Mouse (Mus musculus): ENCODE measurements around the gene Krt10.

The Krt10 gene

DNA sequence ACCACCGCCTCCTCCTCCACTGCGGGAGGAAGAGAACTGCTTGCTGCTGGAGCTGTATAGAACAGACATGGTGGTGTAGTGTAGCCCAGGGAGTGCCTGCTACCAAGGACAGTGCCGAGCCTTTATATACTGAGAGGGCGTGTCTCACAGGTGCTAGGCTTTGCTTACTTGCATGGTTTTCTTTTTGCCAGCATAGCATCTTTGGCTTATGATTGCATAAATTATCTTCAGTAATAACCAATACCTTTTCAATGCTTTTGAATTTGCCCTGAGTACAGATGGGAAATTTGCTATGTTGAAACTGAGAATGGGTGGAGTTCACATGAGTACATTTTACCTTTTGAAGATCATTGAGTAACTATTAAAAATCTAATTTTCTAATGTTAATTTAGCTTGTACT is at the start of gene Krt10:
Gene Krt10 (minus strand): TSS at position 101 of the 400 bp plus-strand sequence.
- no peak for DNase-seq

DNA sequence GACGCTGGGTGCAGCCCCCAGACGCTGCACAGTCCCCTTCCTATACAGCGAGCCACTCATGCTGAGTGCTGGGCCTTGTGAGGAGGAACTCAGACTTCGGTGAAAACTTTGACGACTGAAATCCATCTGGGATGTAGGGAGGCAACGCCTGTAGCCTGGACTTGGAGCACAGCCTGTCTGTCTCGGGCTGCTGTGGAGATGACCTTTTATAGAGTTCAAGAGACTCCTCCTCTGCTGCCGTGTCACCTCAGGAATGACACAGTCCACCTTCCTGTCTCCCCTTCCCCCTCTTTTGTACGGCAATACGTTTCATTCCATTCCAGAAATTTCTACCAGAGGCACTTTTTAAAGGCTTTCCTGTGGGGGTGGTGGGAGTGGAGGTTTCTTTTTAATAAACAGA is 48.8 kb upstream of the Krt10 start, which contains the start of gene Krt20:
Gene Krt20 (minus strand): TSS at position 179 of the 400 bp plus-strand sequence.
- no peak for DNase-seq

DNA sequence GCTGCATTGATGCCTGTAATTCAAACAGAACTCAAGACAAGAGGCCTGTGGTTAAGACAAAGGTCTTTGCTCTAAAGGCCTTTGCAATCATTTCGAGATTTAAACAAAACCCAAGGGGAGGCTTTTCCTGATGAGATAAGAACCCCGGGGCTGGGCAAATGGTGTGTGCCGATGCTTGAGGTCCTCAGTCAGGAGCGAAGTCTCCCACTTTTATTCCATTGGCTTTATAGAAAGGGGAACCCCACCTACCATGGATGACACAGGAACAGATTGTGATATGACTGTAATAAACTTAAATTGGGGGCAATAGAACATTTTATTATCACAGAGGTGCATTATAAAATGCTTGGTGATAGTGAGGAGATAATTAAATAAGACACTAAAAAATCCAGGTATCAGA is 47.5 kb upstream of the Krt10 start:
- no peak for DNase-seq

DNA sequence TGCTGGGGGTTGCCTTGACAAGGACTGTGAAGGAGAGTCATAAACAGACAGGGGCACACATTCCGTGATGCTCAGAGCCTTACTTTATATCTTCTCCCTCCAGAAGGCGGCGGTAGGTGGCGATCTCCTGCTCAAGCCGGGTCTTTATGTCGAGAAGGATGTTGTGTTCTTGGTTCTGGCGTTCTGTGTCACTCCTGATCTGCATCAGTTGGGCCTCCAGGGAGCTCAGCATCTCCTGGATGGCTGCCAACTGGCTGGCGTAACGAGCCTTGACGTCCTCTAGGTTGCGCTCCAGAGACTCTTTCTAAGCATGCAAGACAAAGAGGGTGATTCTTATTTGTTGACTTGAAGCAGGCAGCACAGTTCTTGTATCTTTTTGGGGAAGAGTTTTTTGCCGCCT is 41.5 kb upstream of the Krt10 start:
- DNase-seq = peak; percentile 3

DNA sequence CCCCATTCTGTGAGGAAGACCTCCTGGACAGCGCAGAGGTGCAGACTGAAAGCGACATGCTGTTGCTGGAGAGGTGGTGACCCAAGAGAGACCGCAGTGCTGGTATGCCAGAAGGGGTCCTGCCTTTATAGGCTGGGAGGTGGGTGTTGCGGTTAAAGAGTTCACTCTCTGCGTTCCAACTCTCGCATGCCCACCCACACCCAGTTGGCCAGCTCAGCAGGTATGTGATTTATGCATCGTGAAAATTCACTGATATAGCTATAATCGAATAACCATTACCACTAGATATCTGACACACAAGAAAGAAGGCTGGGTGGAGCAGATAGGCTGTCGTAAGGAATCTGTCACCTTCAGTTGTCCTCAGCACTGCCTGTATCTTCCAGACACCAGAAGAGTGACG is 33.0 kb upstream of the Krt10 start, which contains the start of gene Krt12:
Gene Krt12 (minus strand): TSS at position 101 of the 400 bp plus-strand sequence.
- DNase-seq = no peak

DNA sequence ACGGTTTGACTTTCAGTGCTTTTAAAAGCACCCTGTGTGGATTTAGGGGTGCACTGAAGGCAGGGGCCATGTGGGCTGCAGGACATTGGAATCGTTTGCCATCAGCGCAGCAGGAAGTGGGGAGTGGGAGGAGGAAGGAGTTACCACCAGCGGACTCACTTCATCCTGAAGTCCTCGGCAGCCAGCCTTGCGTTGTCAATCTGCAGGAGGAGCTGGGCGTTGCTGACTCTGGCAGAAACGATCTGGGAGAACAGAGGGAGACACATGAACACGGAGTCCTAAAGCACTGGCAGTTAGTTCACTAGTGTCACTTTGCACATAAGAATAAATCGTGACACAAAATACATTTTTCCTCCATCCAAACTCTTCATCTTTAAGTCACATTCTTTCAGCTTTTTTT is 31.4 kb upstream of the Krt10 start:
- DNase-seq = no peak

DNA sequence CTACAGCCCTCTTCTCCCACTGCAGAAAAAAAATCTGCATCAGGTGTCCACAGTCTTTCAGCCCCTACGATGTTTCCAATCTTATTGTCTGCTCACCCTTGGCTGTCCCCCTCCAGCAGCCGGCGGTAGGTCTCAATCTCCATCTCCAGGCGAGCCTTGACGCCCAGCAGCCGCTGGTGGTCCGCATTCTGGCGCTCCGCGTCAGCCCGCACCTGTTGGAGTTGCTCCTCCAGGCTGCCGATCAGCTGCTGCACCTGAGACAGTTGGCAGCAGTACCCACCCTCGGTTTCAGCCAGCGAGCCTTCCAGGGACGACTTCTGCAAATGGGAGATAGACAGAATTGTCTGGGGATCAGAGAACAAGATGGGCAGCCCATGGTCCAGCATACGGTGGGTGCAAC is 28.7 kb upstream of the Krt10 start:
- DNase-seq = no peak

DNA sequence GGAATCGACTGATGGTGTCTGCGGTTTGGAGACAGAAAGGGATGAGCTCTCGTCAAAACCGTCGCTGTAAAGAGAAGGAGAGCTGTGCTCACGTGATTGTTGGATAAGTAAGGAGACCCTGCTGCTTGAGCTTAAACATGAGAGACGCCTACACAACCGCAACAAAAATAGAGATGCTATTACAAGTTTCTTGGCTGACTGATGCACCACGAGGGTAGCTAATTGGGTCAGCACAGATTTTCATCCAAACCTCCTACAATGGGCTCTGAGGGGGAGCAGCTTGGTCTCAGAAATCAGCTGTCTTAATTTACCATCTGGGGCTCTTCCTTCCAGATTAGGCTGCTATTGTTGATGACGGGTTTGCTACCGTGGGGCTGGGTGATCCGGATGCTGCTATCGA is 27.7 kb upstream of the Krt10 start:
- no peak for DNase-seq

DNA sequence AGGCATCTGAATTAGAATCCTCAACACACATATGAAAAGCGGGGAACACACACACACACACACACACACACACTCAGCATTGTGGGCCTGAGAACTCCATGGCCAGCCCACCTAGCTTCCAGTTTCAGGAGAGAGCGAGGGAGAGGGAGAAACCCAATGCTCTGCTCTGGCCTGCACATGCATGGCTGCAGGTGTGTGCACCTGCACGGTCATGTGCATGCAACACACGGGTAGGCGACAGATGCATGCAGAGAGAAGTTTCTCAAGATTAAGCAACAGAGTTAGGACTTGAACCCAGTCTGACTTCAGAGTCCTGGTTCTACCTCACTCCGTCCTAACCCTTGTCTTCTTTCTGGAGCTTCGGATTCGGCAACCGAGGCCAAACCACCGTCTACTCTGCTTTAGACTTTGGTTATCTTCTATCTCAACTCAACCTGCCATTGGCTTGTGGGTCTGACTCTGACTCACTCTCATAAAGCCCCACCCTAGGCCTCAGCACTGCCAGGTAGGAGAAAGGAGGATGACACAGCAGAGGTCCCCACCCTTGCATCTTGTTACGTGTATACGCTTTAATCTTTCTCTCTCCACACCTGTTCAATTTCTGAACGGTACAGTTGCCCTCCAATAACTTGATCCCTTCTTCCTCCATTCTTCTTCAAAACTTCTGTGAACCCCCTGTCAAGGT is 25.4 kb upstream of the Krt10 start:
- DNase-seq = no peak

DNA sequence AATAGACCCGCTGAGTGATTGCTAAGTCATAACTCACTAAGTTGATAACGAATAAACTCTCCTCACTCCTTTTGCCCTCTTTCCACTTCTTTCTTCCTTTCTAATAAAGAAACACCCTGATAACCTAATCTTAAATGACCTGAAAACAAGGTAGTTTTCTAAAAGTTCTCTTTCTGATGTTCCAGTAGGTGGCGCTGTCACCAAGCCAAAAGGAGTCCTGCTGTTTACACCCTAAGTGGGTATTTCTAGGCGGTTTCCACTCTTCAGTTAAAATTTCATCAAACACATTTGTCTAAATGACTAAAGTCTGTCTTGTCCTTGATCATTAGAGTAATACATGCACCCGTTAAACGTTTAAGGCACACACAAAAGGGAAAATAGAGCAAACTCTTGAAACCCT is 24.1 kb upstream of the Krt10 start:
- DNase-seq = no peak

DNA sequence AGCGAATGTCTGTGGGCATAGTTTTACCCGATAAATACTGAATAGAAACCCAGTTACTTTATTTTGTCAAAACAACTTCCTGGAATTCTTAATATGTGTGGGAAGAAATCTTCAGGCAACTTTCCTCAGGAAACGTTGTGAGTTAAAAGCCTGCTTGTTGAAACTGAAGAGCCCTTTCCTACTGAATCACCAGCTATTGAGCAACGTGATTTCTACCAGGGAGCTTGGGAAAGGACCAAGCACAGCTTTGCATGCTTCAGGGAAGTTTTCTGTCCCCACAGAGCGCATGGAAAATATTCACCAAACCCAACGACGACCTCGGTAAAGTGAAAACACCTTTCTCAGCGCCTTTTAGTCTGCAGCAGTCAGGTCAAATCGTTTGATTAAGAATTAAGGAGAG is 17.0 kb upstream of the Krt10 start:
- no peak for DNase-seq

DNA sequence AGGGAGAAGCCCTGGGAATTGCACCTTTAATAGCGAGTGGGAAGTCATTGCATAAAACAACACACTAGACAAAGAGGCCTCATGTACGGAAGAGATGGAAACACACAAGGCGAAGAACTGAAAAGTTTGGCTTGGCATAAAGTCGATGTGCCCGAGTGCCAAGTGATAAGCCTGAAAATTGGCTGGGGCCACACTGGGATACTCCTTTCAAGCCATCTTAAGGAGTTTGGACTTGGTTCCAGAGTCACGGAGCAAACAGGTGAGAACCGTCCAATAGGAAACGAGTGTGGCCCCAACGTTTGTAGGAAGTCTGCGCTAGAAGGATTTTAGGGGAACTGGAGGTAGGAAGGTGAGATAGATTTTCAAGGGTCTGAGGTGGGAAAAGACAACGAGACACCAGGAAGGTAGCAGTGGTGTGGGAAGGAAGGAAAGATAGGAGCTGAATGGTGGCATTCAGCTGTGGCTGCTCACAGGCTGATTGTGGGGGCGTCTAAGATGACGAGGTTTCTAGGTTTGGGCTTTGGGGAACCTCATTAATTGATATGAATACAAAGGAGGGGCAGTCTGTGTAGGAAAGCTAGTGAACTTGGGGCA is 10.9 kb upstream of the Krt10 start:
- DNase-seq = no peak

DNA sequence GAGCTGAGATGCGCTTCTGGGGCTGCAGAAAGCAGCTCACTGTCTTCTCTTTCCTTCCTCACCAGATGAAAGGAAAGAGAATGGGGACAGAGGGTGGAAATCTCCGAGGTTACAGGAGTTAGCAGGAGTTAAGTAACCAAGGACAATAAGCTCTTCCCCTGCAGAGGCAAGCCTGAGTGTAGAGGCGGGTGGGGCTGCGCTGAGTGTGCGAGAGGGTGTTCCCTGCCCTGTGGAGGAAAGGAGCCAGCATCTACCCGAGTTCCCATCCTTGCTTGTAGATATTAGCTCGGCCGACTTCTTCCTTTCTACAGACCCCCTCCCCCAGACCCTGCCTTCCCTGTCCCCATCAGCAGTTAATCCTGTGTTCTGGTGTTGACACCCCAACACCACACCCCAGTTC is 9.7 kb upstream of the Krt10 start:
- no peak for DNase-seq

DNA sequence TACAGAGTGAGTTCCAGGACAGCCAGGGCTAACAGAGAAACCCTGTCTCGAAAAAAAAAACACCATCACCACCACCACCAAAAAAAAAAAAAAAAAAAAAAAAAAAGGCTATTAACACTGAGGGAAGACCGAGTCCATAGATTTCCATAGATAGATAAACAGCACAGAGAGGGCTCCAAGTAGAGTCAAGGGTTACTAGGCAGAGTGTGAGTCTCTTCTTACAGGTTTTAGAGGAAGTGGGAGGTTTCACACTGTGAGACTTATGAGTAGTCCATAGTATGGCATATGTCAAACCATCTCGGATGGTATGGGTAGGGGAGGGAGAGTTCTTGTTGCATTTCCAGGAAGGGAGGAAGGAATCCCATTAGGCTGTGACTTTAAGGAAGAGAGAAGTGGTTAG is 8.9 kb upstream of the Krt10 start:
- DNase-seq = no peak

DNA sequence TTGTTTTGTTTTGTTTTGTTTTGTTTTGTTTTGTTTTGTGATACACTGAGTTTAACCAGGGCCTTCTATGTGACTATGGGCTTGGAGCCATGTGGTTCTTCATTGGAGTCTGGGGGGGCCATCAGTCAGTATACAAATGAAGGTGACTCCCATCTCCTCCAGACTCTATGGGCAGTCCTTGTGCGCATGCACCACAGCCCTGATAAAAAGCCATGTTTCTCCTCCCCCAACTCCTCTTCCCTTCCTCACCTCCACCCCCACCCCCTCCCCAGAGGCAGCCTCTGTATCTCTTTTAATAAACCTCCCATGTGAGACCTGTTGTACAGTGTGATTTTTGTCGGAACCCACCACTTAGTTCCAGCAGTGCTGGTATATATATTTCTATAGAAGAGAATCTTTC is 7.5 kb upstream of the Krt10 start:
- DNase-seq = no peak

DNA sequence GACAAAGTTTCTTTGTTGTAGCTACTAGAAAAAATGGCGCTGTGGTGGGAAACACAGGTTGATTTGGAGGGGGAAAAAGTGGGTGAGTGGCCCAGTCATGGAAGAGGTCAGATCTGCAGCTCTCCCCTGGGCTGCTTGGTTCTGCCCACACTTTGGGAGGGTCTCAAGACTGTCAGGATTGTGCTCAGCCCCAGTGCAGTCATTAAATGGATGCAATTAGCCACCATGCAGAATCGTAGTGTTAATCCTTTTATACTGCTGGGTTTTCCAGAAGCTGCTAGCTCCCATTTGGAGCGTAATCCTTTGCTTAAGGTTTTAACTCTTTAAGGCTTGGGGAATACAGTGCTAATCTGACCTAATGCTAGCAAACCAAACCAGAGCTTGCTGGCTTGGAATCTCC is 6.9 kb upstream of the Krt10 start:
- DNase-seq = no peak

DNA sequence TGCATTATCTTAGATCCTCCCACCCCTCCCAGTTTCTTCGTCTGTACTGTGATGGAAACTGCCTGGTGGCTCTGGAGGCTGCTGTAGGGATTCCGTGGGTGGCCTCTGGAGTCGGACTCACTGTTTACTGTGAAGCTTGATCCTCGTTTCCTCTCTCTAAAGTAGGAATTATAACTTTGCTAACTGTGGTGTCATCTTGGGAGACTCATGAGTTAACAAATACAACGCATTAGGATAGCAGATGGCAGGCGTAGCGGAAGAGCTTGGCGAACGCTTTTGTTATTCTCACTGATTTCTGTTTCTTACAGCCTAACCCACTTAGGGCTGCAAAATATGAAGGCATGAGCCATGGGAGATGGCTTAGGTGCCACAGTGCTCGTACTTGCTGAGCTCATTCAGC is 3.3 kb upstream of the Krt10 start:
- DNase-seq = no peak

DNA sequence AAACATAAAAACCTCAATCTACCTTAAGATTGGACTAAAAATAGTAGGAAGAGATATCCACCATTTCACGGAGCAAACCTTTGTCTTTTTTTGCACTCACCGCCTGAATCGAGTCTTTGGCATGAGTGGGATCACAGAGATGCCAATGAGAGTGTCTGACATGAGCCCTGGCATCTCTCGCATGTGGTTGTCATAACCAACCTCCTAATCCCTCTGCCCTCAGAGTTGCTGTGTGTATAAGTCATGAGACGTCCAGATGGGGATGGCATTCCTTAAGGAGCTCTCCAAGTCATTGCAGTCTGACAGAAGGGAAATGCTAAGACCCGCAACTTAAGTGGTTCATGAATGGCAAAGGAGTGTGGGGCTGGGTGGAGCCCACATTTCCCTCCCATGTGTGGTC is 2.2 kb upstream of the Krt10 start:
- DNase-seq = no peak

DNA sequence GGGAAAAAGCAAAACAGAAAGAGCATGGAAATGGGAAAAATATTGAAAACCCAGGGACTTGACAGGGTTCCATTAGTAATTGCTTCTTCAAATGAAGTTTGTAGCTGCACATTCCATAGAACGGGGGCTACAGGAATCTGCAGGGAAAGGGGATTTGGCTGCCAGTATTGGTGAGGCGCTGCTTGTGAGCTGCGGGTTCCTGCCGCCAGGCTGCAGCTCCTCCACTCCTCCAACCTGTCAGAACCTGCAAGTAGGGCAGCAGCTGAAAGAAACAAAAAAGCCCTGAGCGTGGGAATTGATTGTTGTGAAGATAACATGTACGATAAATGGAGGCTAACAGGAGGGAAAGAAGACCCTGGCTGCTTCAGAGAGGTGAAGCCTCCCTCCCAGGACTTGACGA is 1.7 kb upstream of the Krt10 start:
- no peak for DNase-seq

DNA sequence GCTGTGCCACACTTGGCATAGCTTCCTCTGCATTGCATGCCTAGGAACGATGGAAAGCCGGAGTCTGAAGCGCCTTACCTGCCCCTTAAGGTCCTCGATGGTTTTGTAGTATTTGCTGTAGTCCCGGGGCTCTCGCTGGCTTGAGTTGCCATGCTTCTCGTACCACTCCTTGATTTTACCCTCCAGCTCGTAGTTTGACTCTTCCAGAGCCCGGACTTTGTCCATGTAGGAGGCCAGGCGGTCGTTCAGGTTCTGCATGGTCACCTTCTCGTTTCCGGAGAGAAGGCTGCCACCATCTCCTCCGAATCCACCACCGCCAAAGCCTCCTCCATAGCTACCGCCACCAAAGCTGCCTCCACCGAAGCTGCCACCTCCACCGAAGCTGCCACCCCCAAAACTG is 503 bp downstream of the Krt10 start:
- no peak for DNase-seq

DNA sequence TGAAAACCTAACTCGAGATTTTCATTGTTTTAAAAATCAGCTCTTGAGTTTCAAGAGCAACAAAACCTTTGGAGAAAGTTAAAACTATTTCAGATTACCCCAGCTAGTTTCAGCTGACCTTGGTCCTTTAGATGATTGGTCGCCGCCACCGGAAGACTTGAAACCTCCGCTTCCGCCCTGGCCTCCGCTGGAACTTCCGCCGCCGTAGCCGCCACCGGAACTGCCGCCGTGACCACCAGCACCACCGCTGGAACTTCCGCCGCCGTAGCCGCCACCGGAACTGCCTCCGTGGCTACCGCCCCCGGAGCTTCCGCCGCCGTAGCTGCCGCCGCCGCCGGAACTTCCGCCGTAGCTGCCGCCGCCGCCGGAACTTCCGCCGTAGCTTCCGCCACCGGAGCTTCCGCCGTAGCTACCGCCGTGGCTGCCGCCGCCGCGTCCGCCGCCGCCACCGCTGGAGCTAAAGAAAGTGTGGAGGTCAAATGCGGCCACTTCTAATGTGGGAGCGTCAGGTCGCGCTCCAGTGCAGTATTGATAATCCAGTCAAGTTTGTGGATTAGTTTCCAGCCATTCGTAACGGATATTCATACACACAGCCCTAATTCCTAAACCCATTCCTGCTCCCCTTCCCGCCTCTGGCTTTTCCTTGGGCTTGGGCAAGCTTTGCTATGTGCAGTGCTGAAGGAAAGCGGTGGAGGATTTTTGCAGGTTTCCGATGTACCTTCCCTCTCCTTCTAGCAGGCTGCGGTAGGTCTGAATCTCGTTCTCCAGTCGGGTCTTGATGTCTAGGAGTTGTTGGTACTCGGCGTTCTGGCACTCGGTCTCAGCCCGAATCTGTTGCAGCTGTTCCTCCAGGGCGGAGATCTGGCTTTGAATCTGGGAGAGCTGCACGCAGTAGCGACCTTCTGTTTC is 3.1 kb downstream of the Krt10 start:
- DNase-seq = peak; percentile 93

DNA sequence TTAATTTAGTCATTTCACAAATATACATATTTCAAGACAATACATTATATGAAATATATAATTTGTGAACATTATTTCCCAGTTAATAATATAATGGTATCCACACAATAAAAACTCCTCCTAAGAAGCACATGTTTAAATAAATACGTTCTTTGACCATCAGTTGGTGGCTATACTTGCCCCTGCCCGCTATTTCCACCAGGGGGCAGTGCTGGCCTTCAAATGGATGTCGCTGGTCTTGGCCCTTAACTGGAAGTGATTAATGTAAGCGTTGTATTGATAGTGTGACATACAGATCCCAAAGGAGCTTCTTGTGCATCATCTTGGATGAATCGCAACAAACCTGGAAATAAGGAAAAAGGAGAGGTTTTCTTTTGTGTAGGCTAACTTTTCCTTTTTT is 9.6 kb downstream of the Krt10 start:
- peak; percentile 52 for DNase-seq

DNA sequence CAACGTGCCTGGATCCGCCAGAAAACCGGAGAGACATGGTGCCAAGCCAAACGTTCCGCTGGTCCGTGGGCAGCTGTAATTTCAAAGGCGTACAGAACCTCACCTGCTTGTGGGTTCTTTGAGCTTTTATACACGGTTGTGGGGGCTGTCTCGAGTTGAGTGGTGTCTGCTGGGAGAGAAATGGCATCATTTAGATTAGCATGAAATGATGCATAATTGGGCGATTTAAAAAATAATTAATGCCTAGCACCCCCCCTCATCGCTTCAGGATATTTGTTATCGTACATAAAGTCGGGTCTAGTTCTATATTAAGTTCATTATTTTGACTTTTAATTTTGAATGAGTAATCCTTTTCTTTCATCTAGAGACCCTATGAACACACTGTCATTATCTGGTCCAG is 14.4 kb downstream of the Krt10 start, which contains the start of gene Krt28:
Gene Krt28 (minus strand): TSS at position 101 of the 400 bp plus-strand sequence.
- DNase-seq = no peak

Measured in cerebellum, adult 9-11 months (tissue).